Mouse (Mus musculus) thymus, adult 2 months (tissue): ENCODE data around the gene Plk2.

ENCODE experiments used
- CTCF ChIP-seq: fragments of 200-500 bp; IDR thresholded peaks from 2 replicates; pipeline ENCODE4 v1.5.1; 2012; ENCODE audit warnings: mild to moderate bottlenecking, control low read depth, low read length, moderate library complexity, borderline replicate concordance; ENCODE audit not compliant: control insufficient read depth, poor library complexity, insufficient read depth; ENCODE audit errors: extremely low read depth
- POLR2A ChIP-seq: fragments of 200-500 bp; IDR thresholded peaks from 2 replicates; pipeline ENCODE4 v1.6.1; 2012; ENCODE audit warnings: mild to moderate bottlenecking, low read length, control low read depth, moderate library complexity; ENCODE audit not compliant: control insufficient read depth, poor library complexity, insufficient read depth; ENCODE audit errors: extremely low read depth

GRCm38 (mm10) chr13:110351051-110351450 lies 43.8 kb upstream of the Plk2 start:
- TF ChIP-seq CTCF (no peak), POLR2A (no peak)
